In genomic region chr8:81996823-81997222, GRCm38 (mm10) we compare ENCODE assay signal across 12 mouse cellular contexts.
DNase-seq lines count a peak whose midpoint lies in the region; ATAC-seq lines count a peak whose summit lies in the region.
"Had no signal": no experiment of that assay in that cellular context is flagged by ENCODE, and none has a peak within 500 bp of the region (broad histone marks: within the 10 kb centered on the region; RNA-seq: fewer than 3 reads in every experiment).

No protein-coding gene starts in this region.

- H3K4me3 ChIP-seq in forebrain, embryonic 15.5 days, result no peak overlapping the region
- no peak overlapping the region for H3K4me3 ChIP-seq in forebrain, embryonic 11.5 days (ENCODE audit: low read depth, low read length)
- H3K4me3 ChIP-seq: limb, embryonic 13.5 days had no signal

- H3K27me3 ChIP-seq in forebrain, embryonic 15.5 days, result no peaks in the 10 kb centered on the region
- no peaks in the 10 kb centered on the region for H3K27me3 ChIP-seq in forebrain, embryonic 11.5 days (ENCODE audit: control insufficient read depth, insufficient read depth, low read length)
- H3K27me3 ChIP-seq: limb, embryonic 13.5 days had no signal

- H3K36me3 ChIP-seq in forebrain, embryonic 15.5 days, result no peaks in the 10 kb centered on the region
- H3K36me3 ChIP-seq in forebrain, embryonic 11.5 days (ENCODE audit: control insufficient read depth, insufficient read depth, low read length), result no peaks in the 10 kb centered on the region
- H3K36me3 ChIP-seq: limb, embryonic 13.5 days had no signal

- H3K4me2 ChIP-seq in forebrain, embryonic 15.5 days (replicated peaks), result no peak overlapping the region
- no peak overlapping the region for H3K4me2 ChIP-seq in forebrain, embryonic 11.5 days (ENCODE audit: low read depth, low read length, severe bottlenecking)
- H3K4me2 ChIP-seq: limb, embryonic 13.5 days had no signal

- H3K4me1 ChIP-seq in forebrain, embryonic 15.5 days, result no peaks in the 10 kb centered on the region
- H3K4me1 ChIP-seq in forebrain, embryonic 11.5 days (replicated peaks; ENCODE audit: control insufficient read depth, insufficient read depth, low read length), result no peaks in the 10 kb centered on the region

- ATAC-seq in forebrain, embryonic 15.5 days (replicated peaks), result peak; percentile 60; the same call in 1 of the 2 replicates
- ATAC-seq in forebrain, embryonic 11.5 days (replicated peaks; ENCODE audit: low FRiP score), result no peak

- WGBS in forebrain, embryonic 15.5 days, result 50% methylated on average over 1 of the region's 1 CpGs
- 96% methylated on average over 1 of the region's 1 CpGs for WGBS in forebrain, embryonic 11.5 days

- H3K27ac ChIP-seq in forebrain, embryonic 15.5 days (replicated peaks), result no peak overlapping the region
- no peak overlapping the region for H3K27ac ChIP-seq in forebrain, embryonic 11.5 days (ENCODE audit: low read depth, low read length)
- H3K27ac ChIP-seq: limb, embryonic 13.5 days had no signal

- H3K9me3 ChIP-seq in forebrain, embryonic 15.5 days, result no peaks in the 10 kb centered on the region
- H3K9me3 ChIP-seq in forebrain, embryonic 11.5 days (ENCODE audit: control insufficient read depth, low read length), result no peaks in the 10 kb centered on the region
- H3K9me3 ChIP-seq: limb, embryonic 13.5 days had no signal

- DNase-seq in forebrain, embryonic 11.5 days (ENCODE audit: low spot score), result no peak
- DNase-seq in right cerebral cortex, adult 2 months (ENCODE audit: low spot score in 2 of 2), result peak; percentile 32 to 40
- no peak for DNase-seq in right cerebral cortex, postnatal 4 days
- DNase-seq in layer of hippocampus, adult 8-10 months (ENCODE audit: low spot score in 2 of 2), result peak; percentile 35 to 37
- DNase-seq in kidney, adult 9 months, result no peak
- DNase-seq in spleen, postnatal 14 days (ENCODE audit: low spot score in 2 of 2), result no peak
- no peak for DNase-seq in urinary bladder, adult 18-20 months (ENCODE audit: low spot score in 2 of 2)
- DNase-seq: adrenal gland, postnatal 36 days; spleen, adult 18-20 months; thymus, postnatal 14 days had no signal

- no peak overlapping the region for H3K9ac ChIP-seq in forebrain, embryonic 15.5 days (replicated peaks)
- no peak overlapping the region for H3K9ac ChIP-seq in forebrain, embryonic 11.5 days (ENCODE audit: low read length)
- H3K9ac ChIP-seq: limb, embryonic 13.5 days had no signal

Comparison
In these comparisons a context has a peak if more than half of its experiments do, and no peak if none do; other contexts are left out.
1. DNase-seq: peak in right cerebral cortex, adult 2 months (2 of 2) and layer of hippocampus, adult 8-10 months (2 of 2); none in forebrain, embryonic 11.5 days (single experiment), right cerebral cortex, postnatal 4 days (single experiment), kidney, adult 9 months (single experiment), spleen, postnatal 14 days (0 of 2) and urinary bladder, adult 18-20 months (0 of 2).